Mouse (Mus musculus) G1E (cell line): ENCODE data around the gene Slc8b1. TPM values are rescaled to one million over a fixed set of nuclear protein-coding genes. Genes with fewer than 3 reads are reported as not detected.

ENCODE experiments used
- ATAC-seq: 2 replicates; pipeline ENCODE4 v1.8.0; 2016; ENCODE audit warnings: mild to moderate bottlenecking; ENCODE audit not compliant: insufficient number of reproducible peaks, poor library complexity, low FRiP score, severe bottlenecking; ENCODE audit errors: extremely low read depth
- DNase-seq: peaks from one replicate; pipeline ENCODE4 v3.0.0; 2012; ENCODE audit warnings: low spot score
- H3K27me3 ChIP-seq: 2 replicates; pipeline ENCODE4 v1.6.1; 2012; ENCODE audit warnings: mild to moderate bottlenecking, low read length, inconsistent platforms; ENCODE audit not compliant: insufficient read depth
- H3K36me3 ChIP-seq: replicated peaks from 2 replicates; pipeline ENCODE3; 2012; ENCODE audit warnings: mild to moderate bottlenecking, inconsistent platforms
- H3K4me1 ChIP-seq: 2 replicates; pipeline ENCODE4 v1.6.1; 2012; ENCODE audit warnings: low read depth, low read length, inconsistent platforms, mixed read lengths; ENCODE audit not compliant: insufficient read depth
- H3K4me3 ChIP-seq: 2 replicates; pipeline ENCODE4 v1.5.1; 2012; ENCODE audit warnings: low read depth, mild to moderate bottlenecking, inconsistent platforms, low read length, moderate library complexity, mixed read lengths
- H3K9me3 ChIP-seq: replicated peaks from 2 replicates; pipeline ENCODE4 v1.6.1; 2012; ENCODE audit warnings: inconsistent platforms
- CTCF ChIP-seq: IDR thresholded peaks from 2 replicates; pipeline ENCODE4 v1.5.1; 2012; ENCODE audit warnings: low read depth, low read length, inconsistent platforms, mixed read lengths
- GATA1 ChIP-seq: IDR thresholded peaks from 2 replicates; pipeline ENCODE4 v1.6.1; 2012; ENCODE audit warnings: borderline replicate concordance, low read length, inconsistent platforms, mixed read lengths
- GATA2 ChIP-seq: IDR thresholded peaks from 2 replicates; pipeline ENCODE4 v1.6.1; 2012; ENCODE audit warnings: low read depth, low read length, inconsistent platforms, borderline replicate concordance
- POLR2AphosphoS5 ChIP-seq: IDR thresholded peaks from 2 replicates; pipeline ENCODE4 v1.6.1; 2012; ENCODE audit warnings: low read depth, low read length, inconsistent platforms; ENCODE audit not compliant: insufficient replicate concordance
- TAL1 ChIP-seq: conservative IDR thresholded peaks from 2 replicates; pipeline ENCODE4 v1.6.1; 2012; ENCODE audit warnings: low read depth, low read length, inconsistent platforms, mixed read lengths
- polyA plus RNA-seq: library from polyadenylated mRNA; stranded (reverse); fragments of >175 nt; gene quantifications from 2 replicates; pipeline ENCODE4 v1.2.3, GENCODE M21; 2012
- total RNA-seq, 2 experiments: library from RNA; stranded (forward) in 1 of 2; stranded (reverse) in 1 of 2; fragments of 200-1000 nt in 1 of 2; fragments of >200 nt in 1 of 2; fragmentation: Nextera tagmentation in 1 of 2; gene quantifications; 2 replicates each; pipeline ENCODE4 v1.2.3; 2014 to 2017

Slc8b1 gene
- total and polyA plus RNA-seq, 3 experiments: 3.4 to 5.3 (median 3.7) TPM

GRCm38 (mm10) chr5:120548236-120548850, 37.4 kb downstream of the Slc8b1 start:
- peaks cover 2% of the 10 kb centered on the region for H3K4me1 ChIP-seq
- no peak for TF ChIP-seq POLR2AphosphoS5
- no peak for TF ChIP-seq GATA1
- TF ChIP-seq GATA2: no peak
- TF ChIP-seq TAL1: no peak
- TF ChIP-seq CTCF: no peak

GRCm38 (mm10) chr5:120550137-120550536, 39.2 kb downstream of the Slc8b1 start:
- DNase-seq (no peak), ATAC-seq (no peak)
- Histone ChIP-seq H3K9me3 (no peaks in the 10 kb centered on the region), H3K36me3 (peaks cover 89% of the 10 kb centered on the region), H3K4me1 (peaks cover 5% of the 10 kb centered on the region), H3K4me3 (no peak overlapping the region), H3K27me3 (no peaks in the 10 kb centered on the region; the same call in 1 of the 2 replicates)
- TF ChIP-seq GATA1 (no peak), TAL1 (no peak), POLR2AphosphoS5 (no peak), CTCF (no peak), GATA2 (no peak)

More at GRCm38 (mm10) chr5:120548236-120548850, 37.4 kb downstream of the Slc8b1 start:
- H3K27me3 ChIP-seq: no peaks in the 10 kb centered on the region; the same call in 1 of the 2 replicates
- DNase-seq (no peak), ATAC-seq (no peak)
- no peaks in the 10 kb centered on the region for H3K9me3 ChIP-seq
- peaks cover 90% of the 10 kb centered on the region for H3K36me3 ChIP-seq
- H3K4me3 ChIP-seq: no peak overlapping the region

GRCm38 (mm10) chr5:120550673-120551072, 39.7 kb downstream of the Slc8b1 start:
- TF ChIP-seq POLR2AphosphoS5 (no peak), GATA2 (no peak), TAL1 (no peak), CTCF (no peak)
- Histone ChIP-seq H3K4me3 (no peak overlapping the region), H3K4me1 (peaks cover 5% of the 10 kb centered on the region), H3K27me3 (no peaks in the 10 kb centered on the region; the same call in 1 of the 2 replicates), H3K9me3 (no peaks in the 10 kb centered on the region), H3K36me3 (peaks cover 93% of the 10 kb centered on the region)
- DNase-seq: no peak
- ATAC-seq: no peak

GRCm38 (mm10) chr5:120555871-120556270, 44.9 kb downstream of the Slc8b1 start:
- H3K9me3 ChIP-seq: no peaks in the 10 kb centered on the region
- peaks cover 5% of the 10 kb centered on the region; the same call in 1 of the 2 replicates for H3K4me1 ChIP-seq
- TF ChIP-seq GATA2 (no peak), GATA1 (no peak), CTCF (no peak), POLR2AphosphoS5 (no peak), TAL1 (no peak)
- ATAC-seq (no peak), DNase-seq (no peak)
- no peak overlapping the region for H3K4me3 ChIP-seq
- peaks cover 93% of the 10 kb centered on the region for H3K36me3 ChIP-seq
- no peaks in the 10 kb centered on the region; the same call in 1 of the 2 replicates for H3K27me3 ChIP-seq

GRCm38 (mm10) chr5:120558041-120558440, 47.1 kb downstream of the Slc8b1 start:
- TF ChIP-seq TAL1 (no peak), CTCF (no peak), GATA1 (no peak)
- ATAC-seq: no peak
- Histone ChIP-seq H3K4me3 (no peak overlapping the region), H3K4me1 (peaks cover 5% of the 10 kb centered on the region; the same call in 1 of the 2 replicates), H3K27me3 (no peaks in the 10 kb centered on the region; the same call in 1 of the 2 replicates), H3K9me3 (no peaks in the 10 kb centered on the region), H3K36me3 (peaks cover 82% of the 10 kb centered on the region)
- DNase-seq: no peak

- Histone ChIP-seq H3K27me3 (no peaks in the 10 kb centered on the region; the same call in 1 of the 2 replicates), H3K4me1 (peaks cover 4% of the 10 kb centered on the region), H3K4me3 (no peak overlapping the region), H3K36me3 (peaks cover 82% of the 10 kb centered on the region), H3K9me3 (no peaks in the 10 kb centered on the region)
- ATAC-seq: no peak
- no peak for TF ChIP-seq POLR2AphosphoS5
- no peak for TF ChIP-seq GATA2
- no peak for TF ChIP-seq GATA1
- DNase-seq: no peak
These were observed 47.8 kb downstream of the Slc8b1 start for GRCm38 (mm10) chr5:120558762-120559161.
